Mouse (Mus musculus) thymus, postnatal 10 days (tissue): ENCODE results near the gene Hras.

Experiments
- DNase-seq, 2 experiments: peaks; one replicate each; pipeline ENCODE4 v3.0.0; 2021; ENCODE audit warnings: low spot score in 2 of 2

Gene Hras

DNA sequence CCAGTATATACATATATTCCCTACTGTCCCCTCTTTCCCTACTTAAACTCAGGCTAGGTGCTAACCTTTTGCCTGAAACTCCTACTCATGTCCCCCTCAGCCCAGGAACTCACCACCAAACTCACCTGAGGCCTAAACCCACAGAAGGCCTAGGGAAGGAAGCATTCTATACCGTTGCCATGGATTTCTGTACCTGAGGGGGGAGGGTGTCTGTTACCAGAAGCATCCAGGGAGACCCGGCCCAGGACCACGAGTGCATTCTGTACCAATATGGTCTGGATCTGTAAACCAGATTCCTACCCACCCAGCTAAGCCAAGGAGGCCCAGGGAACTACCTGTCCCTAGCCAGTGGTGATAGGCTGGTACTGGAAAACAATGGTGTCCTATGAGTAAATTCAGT is 20.5 kb upstream of the Hras start:
- no peak for DNase-seq

DNA sequence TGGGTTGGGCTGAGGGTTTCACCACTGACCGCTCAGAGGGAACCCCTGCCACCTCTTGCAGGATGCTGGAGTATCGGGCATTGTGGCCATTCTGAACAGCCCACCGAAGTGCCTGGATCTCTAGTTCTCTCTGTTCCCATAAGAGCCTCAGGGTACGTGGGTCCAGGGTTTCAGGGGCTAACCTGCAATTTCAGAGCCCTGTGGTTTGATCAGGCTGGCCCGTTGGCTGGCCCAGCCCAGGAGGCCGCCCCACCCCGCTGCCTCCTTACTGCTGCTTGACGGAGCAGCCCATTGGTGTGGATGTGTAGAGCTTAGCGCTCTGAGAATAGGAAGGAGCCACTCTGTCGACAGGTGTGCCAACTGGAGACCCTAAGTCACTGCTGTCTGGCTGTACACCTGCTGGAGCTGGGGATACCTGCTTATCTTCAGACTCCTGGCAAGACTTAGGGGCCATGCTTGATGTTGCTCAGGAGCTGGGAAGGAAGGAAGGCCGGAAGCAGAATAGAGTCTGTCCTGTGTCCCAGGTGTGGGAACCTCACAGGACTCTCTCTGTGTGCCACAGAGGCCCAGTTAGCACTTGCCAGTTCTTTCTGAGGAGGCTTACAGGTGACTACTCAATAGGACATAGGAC is 19.9 kb upstream of the Hras start, which contains the start of gene Lmntd2:
Gene Lmntd2 (minus strand): TSS at position 476 of the 631 bp plus-strand sequence.
- DNase-seq: no peak

DNA sequence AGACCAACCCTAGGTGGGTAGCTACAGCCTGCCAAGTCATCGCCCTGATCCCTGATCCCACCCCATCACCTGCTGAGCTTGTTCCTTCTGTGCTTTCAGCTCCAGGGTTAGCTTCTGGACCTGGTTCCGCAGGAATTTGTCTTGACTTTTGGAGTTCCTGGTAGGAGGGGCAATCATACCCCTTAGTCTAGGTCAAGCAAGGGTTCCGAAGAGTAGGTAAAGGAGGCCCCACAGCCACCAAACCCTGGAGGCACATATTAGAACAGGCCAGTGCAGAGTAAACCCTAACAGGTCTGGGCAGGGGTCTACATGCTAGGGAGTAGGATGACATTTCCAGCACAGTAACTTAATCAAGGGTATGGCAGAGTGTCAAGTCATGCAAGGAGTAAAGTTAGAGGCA is 19.3 kb upstream of the Hras start:
- DNase-seq: no peak

DNA sequence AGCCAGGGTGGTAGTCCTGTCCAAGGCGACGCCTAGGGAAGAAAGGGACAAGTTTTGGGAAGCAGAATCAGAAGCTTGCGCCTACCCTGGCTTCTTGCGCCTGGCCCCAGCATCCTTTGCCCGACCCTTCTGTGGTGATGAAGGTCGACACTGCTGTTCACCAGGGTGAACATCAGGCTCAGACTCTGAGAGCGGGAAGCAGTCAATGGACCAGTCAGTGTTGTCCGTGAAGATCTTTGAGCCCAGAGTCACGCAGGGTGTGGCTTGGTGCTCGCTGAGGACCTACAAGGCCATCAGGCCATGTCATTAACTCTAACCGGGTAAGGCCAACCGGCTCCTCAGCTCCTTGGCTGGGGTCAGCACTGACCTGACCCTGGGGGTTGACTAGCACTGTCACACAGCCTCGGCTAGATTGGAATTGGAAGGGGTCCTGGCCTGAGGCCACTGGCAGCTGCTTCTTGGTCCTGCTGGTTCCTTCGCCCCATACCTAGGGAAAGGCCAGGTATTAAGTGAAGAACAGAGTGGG is 16.9 kb upstream of the Hras start:
- DNase-seq: no peak

DNA sequence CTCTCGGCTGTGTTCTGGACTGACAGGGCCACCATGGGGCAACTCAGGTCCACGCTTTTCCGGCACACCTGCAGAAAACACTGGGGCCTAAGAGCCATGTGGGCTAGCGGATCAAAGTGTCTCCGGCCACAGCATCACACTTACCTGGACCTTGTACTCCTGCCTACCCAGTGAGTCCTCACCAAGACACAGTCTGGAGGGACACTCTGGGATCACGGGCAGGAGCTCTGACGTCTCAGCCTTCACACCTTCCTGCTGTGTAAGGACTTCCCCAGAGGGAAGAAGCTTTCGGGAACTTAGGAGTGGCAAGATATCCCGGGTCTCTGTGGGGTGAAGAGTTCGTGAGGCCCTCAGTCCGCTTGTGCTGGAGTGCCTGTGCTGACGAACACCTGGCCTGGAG is 16.3 kb upstream of the Hras start:
- DNase-seq: no peak

DNA sequence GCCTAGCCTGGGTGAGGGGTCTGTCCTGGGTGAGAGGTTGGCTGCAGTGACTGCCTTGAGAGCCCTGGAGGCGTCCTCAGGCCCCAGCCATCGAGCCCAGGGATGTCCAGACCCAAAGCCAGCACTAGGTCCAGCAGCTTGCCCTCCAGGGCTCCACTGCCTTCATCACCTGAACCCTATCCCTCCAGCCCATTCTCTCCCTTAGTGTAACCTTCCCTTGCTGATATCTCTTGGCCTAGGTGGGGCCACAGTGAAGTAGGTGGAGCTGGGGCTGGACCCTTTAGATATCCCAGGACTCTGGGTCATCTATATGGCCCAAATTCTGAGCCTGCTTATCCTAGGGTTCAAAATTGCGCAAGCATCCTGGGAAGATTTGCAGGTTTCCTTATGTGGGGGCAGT is 15.7 kb upstream of the Hras start:
- no peak for DNase-seq

DNA sequence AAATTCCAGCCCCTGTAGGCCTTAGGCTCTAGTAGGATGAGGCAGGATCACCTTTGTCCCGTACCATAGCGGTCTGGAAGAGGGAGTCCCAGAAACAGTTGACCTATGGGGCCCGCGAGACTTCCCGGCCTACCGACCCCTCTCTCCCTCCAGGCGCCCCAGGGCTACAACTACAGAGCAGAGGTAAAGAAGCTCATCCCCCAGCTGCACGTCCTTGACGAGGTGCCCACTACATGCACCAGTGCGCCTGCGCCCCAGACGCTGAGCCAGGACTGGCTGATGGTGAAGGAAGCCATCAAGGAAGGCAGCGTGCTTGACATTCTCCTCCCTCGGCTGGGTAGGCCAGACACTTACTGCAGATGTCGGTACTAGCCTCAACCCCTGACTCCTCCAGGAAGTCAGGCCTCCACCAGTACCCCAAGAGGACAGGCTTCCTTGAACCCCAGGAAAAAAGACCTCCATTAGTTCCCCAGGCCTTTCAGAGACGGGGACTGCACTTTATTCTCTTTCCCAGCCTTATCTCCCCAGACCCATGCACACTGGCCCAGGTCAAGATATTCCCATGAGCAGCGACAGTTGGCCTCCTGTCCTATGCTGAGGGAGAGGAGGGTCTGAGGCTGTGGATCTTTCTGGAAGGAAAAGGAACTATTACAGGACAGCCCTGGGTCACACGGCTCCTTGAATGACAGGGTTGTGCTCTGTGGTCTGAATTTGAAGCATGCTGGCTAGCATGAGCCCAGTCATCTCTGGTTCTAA is 12.6 kb upstream of the Hras start:
- no peak for DNase-seq

DNA sequence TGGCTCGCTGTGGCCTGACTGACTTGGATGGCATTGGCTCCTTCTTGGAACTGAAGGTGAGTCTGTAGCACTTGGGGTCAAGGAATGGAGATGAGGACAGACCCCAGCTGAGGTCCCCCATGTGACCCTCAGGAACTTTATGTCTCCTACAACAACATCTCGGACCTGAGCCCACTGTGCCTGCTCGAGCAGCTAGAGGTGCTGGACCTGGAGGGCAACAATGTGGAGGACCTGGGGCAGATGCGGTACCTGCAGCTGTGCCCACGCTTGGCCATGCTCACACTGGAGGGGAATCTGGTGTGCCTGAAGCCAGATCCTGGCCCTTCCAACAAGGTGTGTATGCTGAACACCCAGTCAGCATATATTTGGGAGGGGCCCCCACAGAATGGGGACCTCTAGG is 11.7 kb upstream of the Hras start:
- DNase-seq: no peak

DNA sequence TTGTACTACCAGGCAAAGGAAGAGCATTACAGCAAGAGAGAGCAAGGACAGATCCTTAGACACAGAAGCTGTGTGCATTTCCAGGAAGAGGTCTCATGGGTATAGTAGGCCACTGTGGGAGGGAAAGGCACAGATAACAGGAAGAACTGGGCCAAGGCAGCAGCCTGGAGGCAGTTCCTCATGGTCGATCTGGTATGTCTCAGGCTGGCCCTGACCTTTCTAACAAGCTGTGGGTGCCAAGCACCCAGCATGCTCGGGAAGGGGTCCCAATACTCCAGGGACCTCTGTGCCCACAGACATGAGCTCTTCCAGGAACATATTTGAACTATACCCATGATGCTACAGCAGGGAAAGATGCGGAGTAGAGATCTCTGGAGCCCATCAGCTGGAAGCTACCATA is 10.7 kb upstream of the Hras start:
- no peak for DNase-seq

DNA sequence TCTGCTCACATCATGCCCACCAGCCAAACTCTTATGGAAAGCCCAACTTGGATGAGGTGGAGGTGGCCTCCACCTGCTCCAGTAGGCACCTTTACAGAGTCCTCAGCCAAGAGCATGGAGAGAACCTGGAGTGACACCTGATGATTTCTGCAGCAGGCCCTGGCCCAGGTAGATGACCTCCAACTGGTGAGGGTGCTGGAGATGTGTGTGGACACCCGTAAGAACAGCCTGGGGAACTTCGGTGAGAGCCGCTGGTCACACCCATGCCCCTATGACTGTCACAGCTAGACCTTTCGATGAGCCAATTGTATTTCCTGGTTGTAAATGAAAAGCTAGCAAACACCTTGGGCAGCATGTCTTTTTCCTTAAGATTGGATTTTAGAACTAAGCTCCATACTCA is 4.3 kb upstream of the Hras start:
- no peak for DNase-seq

DNA sequence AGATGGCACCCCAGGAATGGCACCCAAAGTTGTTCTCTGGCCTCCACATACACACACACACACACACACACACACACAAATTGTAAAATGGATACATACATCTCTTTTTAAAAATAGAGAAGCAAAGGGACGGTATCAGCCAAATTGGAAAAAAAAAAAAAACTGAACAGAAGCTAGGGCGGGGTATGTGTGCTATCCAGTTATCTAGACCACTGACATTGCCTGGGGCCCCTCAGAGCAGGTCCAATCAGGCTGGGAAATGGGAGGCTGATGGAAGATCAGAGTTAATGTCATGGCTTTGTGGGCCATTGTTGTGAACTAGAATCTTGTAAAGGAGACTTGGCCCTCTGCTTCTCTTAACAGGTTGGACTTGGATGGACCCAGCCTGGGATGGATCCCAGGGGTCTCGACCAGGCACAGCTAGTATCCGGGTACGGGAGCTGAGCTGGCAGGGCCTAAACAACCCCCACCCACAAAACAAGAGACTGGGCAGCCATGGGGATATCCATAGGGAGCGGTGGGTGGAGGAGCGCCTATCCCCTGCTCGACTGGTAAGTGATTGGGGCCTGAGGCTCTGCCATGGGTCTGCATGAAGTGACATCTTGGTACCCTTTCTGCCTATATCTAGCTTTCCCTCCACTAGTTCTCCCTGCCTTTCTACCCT is 2.9 kb upstream of the Hras start:
- DNase-seq: no peak

DNA sequence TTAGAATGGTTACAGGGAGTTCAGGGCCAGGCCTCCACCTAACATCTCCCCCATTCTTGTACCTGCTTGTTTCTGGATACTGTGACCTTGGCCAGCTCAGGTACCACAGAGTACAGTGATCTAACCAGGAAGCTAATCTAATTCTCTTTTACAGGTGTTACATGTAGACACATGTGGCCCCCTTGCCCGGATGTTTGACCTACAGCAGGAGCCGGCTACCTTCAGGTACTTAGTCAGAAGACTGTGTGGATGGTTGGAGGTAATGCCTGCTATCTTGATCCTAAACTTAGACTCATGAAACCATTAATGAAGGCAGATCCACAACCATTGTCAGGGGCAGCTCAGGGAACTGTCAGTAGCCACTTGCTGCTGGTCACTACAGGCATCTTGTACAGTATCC is 1.9 kb upstream of the Hras start:
- DNase-seq: no peak

DNA sequence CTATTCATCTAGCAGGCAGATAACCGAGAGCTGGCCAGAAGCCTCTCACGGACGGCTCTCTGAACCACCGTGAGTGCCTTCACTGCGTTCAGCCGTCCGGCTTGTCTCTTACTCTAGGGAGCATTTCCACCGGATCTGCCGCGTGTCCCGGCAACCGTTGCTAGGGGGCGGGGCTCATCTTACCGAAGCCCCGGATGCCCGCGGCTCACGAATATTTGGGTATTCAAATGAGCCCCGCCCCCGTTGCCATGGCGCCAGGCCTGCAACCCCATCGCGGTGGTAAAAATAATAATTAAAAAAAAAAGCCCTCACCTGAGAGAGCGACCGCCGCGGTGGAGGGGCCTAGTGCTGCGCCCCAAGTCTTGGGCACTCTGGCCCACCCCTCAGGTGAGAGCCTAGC is 1.0 kb upstream of the Hras start:
- peak; percentile 90 to 92 for DNase-seq

DNA sequence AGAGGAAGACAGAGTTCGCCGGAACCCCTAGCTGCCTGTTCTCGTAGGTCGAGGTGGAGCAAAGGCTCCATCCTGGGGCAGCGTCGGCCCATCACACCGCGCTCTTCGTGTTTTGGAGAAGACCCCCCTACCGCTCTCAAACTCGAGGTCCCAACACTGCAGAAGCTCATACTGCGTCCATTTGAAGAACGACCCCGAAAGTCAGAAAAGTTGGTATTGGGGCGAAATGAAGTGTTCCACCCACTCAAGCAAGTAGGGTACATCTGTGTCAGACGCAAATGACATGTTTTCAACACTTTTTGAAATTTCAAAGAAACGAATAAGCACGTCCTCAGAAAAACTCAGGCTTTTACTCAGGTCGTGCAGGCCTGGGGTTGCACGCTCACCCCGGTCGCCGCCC is 604 bp upstream of the Hras start:
- no peak for DNase-seq

DNA sequence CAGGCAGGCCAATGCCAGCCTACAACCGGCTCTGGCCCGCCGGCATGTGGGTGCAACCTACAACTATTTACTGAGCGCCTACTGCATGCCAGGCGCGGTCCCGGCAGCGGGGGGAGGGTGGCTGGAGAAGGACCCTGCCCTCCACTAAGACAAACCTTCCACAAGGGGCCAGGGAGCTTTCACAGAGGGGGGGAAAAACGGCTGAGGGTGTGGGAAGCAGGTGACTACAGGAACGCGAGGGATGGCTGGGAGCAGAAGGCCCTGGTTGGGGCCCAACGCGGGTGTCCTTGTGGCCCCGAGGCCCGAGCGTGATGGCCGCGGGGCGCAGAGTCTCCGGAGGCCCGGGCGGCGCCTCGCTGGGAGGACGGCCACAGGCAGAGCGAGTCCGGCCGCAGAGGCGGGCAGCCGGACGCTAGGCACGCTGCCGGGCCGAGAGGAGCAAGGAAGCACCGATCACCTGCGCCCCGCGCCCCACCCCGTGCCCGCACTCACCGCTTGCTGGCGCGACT is 403 bp downstream of the Hras start:
- peak in 1 of 2 experiments; percentile 37 for DNase-seq

DNA sequence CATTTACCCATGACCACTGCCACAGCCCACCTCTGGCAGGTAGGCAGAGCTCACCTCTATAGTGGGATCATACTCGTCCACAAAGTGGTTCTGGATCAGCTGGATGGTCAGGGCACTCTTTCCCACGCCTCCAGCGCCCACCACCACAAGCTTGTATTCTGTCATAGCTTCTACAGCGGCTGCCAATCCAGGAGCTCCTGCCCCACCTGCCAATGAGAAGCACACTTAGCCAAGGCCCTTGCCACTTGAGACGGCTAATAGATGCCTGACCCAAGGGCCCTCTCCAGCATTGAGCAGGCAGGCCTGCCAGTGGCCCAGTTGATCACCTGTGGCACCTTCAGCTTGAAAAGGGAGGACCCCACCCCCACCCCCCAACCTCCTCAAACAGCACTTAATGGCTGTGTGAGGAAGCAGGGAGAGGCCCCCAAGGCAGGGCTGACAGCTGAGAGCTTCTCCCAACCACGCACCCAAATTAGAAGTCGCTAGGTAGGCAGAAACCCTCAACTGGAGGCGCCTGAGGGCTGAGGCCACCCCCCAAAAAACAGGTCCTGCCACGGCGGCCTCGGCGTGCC is 943 bp downstream of the Hras start:
- no peak for DNase-seq

DNA sequence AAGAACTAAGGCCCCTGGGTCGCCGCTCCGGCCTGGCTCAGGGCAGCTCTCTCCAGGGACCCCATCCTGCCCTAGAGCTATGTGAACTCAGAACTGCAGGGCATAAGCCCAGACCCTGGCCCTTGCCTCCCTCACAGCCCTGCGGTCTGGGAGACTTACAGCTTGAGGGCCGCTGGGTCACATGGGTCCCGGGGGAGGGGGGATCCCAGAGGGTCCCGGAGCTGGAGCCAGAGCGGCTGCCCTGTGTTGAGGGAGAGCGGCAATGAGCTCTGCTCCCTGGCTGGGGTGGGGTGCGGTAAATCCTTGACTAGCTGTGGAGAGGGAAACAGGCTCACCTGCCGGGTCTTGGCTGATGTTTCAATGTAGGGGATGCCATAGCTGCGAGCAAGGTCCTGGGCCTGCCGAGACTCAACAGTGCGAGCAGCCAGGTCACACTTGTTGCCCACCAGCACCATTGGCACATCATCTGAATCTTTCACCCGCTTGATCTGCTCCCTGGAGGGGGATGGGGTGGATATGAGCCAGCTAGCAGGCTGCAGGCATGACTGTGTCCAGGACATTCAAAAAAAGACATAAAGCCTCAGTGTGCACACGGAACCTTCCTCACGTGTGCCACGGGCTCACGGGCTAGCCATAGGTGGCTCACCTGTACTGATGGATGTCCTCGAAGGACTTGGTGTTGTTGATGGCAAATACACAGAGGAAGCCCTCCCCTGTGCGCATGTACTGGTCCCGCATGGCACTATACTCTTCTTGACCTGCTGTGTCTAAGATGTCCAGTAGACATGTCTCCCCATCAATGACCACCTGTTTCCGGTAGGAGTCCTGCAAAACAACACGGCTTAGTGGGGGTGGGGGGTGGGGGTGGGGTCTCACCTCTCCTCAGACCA is 1.8 kb downstream of the Hras start:
- DNase-seq: no peak

DNA sequence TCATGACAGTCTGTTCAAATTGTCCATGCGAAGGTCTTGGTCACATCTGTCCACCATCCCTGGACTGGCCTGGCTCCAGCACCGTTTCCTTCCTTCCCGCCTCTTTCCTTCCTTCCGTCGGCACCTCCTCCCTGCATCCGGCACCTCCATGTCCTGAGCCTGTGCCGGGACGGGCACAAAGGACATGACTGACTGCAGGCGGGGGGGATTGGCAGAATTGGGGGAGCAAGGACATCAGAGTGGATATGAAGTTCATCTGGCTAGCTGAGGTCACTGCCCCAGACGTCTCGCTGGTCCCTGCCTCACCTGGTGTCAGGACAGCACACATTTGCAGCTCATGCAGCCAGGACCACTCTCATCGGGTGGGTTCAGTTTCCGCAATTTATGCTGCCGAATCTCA is 2.8 kb downstream of the Hras start:
- DNase-seq: no peak

DNA sequence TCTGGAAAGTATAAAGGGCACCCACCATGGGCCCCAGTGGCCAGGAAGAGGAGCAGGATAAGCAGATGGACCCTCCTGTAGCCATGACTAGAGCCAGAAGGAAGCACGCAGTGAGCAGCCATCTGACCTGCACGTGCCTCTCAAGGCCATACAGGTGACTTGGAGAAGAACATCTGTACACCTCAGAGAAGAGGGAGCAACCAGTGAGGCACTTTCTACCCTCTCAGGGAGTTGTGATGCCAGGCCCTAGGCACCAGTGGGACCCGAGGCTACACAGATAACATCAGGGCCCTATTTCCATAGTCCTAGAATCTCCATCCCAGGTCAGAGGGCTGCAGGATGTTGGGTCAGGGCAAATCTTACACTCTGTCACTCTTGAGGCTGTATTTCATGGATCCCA is 3.6 kb downstream of the Hras start:
- DNase-seq: no peak

DNA sequence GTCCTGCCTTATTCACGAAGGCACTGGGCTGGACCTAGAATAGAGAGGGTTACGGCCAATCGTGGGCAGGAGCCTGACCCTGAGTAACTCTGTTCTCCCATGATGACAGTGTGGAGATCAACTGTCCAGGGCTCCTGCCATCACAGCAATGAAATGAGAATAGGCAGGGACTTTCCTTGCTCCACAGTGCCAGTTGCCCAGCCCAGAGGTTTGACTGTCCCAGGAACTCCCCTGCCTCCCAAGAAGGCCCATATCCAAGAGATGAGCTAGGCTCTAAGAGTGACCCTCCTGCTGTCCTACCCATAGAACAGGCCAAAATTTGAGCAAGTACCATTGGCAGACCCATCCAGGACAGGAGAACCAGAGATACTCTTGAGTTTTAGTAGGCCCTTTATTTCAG is 5.1 kb downstream of the Hras start:
- DNase-seq: no peak

DNA sequence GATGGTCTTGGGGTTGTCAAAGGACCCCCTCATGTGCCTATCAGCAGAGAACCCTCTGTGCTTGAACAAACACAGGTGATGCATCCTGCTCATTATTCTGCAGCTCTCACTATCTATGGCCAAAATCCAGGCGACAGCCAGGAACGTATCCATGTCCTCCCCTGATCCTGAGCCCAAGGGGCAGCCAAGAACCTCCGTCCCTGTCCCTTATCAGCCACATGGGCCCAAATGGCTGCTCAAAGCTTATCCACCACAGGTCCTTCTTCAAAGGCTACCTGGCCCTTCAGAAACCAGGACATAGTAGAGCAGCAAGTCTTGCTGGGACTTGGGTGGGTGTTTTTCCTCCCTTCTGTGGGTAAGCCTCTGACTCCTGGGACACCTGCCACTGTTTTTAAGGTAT is 5.6 kb downstream of the Hras start:
- no peak for DNase-seq
